Mouse (Mus musculus): ENCODE data around the gene Tmem82. TPM values are rescaled to one million over a fixed set of nuclear protein-coding genes. Genes with fewer than 3 reads are reported as not detected.
A peak's percentile ranks its signal among the peaks of the same experiment; 100 is the strongest.

Tmem82 gene
- polyA plus RNA-seq, 1 experiment from 2014 or later: 0.17 TPM

DNA sequence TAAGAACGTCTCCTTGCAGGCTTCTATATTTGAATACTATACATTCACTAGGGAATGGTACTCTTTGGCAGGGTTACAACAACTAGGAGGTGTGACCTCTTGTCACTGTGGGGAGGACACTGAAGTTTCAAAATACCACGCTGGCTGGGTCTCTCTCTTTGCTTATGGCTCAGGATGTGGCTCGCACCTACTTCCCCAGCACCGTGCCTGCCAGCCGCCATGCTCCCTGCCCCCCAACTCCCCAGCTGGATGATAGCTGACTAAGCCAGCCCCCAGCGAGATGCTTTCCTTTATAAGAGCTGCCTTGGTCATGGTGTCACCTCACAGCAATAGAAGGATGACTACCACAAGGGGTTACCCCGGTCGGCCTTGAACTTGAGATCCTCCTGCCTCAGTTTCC is 34.6 kb upstream of the Tmem82 start:
- ATAC-seq (replicated peaks): no peak
- Histone ChIP-seq H3K4me1 (peaks cover 10% of the 10 kb centered on the region), H3K4me3 (no peak overlapping the region), H3K4me2 (replicated peaks) (no peak overlapping the region), H3K27me3 (no peaks in the 10 kb centered on the region), H3K9ac (replicated peaks) (no peak overlapping the region), H3K9me3 (no peaks in the 10 kb centered on the region), H3K36me3 (peaks cover 10% of the 10 kb centered on the region; the same call in 1 of the 2 replicates), H3K27ac (replicated peaks) (no peak overlapping the region)
- 93% methylated on average over 8 of the region's 8 CpGs for WGBS

DNA sequence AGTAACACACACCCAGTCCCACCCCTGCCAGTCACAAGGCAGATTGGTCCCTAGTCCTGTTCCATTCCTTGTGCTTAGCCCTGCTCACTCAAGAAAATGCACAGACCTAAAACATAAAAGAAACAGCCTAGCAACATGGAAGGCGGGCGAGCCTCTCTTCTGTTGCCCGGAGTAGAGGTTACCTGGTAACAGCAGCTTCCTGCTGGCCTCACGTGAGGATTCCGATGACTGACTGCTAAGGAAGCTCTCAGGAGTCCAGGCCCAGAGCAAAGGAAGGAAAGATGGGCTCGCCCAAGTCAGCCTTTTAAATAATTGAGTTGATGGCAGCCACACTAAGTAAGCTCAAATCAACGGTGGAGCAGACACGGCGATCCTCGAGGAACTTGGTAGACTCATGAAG is 33.5 kb upstream of the Tmem82 start:
- no peaks in the 10 kb centered on the region for H3K27me3 ChIP-seq
- no peaks in the 10 kb centered on the region for H3K9me3 ChIP-seq
- H3K4me1 ChIP-seq: peaks cover 10% of the 10 kb centered on the region
- no peak for ATAC-seq (replicated peaks)
- 86% methylated on average over 10 of the region's 10 CpGs for WGBS
- H3K36me3 ChIP-seq: peaks cover 10% of the 10 kb centered on the region; the same call in 1 of the 2 replicates
- H3K9ac ChIP-seq (replicated peaks): no peak overlapping the region
- H3K4me2 ChIP-seq (replicated peaks): no peak overlapping the region
- no peak overlapping the region for H3K4me3 ChIP-seq
- no peak overlapping the region for H3K27ac ChIP-seq (replicated peaks)

DNA sequence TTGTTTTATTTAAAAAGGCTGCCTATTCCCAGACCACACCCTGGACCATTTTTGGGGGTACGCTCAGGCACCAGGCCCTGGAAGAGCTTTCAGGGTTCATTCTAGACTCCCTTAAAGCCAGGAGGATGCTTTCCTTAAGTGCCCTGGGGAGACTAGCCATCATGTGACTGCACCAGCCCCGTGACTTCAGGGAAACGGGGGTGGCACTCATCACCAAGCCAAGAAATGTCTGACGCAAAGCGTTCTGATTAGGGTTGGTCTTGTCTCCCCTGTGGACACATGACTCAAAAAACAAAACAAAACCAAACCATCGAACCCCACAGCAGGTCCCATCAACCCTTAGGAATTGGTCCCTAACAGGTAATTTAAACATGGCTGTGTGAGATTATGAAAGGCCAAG is 32.9 kb upstream of the Tmem82 start:
- H3K4me3 ChIP-seq: no peak overlapping the region
- H3K27me3 ChIP-seq: no peaks in the 10 kb centered on the region
- no peak overlapping the region for H3K27ac ChIP-seq (replicated peaks)
- no peak overlapping the region for H3K4me2 ChIP-seq (replicated peaks)
- 89% methylated on average over 6 of the region's 6 CpGs for WGBS
- no peaks in the 10 kb centered on the region for H3K9me3 ChIP-seq
- no peak overlapping the region for H3K9ac ChIP-seq (replicated peaks)
- peaks cover 10% of the 10 kb centered on the region; the same call in 1 of the 2 replicates for H3K36me3 ChIP-seq
- ATAC-seq (replicated peaks): no peak
- H3K4me1 ChIP-seq: peaks cover 10% of the 10 kb centered on the region

DNA sequence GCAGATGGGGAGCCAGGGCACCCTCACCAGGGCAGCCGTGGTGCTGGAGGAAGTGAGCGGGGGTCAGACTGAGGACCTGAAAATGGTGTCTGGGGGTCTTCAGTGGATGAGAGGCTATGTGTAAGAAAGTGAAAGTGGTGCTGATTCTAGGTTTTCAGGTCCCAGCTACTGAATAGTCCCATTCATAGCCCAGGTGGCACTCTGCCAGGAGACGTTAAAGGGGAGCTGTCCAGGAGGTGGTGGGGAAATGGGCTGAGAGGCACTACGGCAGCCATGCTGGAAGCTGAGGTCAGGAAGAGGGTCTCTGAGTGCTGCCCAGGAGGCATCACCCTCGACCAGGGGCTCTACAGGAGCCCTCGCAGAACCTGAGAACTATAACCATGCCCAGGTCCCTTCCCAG is 30.8 kb upstream of the Tmem82 start:
- Histone ChIP-seq H3K27ac (replicated peaks) (0 out of 2 replicates have a peak overlapping the region, but pooled peaks have one; percentile 33), H3K27me3 (no peaks in the 10 kb centered on the region), H3K36me3 (peaks cover 10% of the 10 kb centered on the region; the same call in 1 of the 2 replicates), H3K4me2 (replicated peaks) (no peak overlapping the region), H3K9me3 (no peaks in the 10 kb centered on the region), H3K9ac (replicated peaks) (no peak overlapping the region), H3K4me1 (peaks cover 12% of the 10 kb centered on the region), H3K4me3 (no peak overlapping the region)
- WGBS: 49% methylated on average over 6 of the region's 6 CpGs
- no peak for ATAC-seq (replicated peaks)

DNA sequence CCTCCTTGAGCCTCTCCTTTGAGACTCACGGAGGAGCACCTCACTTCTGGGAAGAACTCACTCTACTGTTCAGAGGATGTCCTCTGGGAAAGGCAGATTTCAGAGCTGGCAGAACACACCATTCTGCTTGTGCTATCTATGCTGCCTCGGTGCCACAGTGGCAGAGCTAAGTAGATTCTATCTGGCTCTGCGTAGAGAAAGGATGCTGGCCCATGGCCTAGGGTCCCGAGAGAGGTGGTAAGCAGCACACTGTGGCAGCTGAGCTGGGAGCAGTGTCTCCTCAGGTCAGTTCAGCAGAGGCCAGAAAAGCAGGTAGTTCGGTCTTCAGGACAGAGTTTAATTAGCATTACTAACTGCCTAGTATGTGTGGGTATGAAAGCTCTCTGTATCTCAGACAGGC is 29.8 kb upstream of the Tmem82 start:
- H3K4me1 ChIP-seq: peaks cover 22% of the 10 kb centered on the region
- no peak overlapping the region for H3K4me2 ChIP-seq (replicated peaks)
- no peaks in the 10 kb centered on the region for H3K9me3 ChIP-seq
- H3K4me3 ChIP-seq: no peak overlapping the region
- WGBS: 93% methylated on average over 5 of the region's 5 CpGs
- no peak overlapping the region for H3K9ac ChIP-seq (replicated peaks)
- no peak overlapping the region for H3K27ac ChIP-seq (replicated peaks)
- H3K27me3 ChIP-seq: no peaks in the 10 kb centered on the region
- ATAC-seq (replicated peaks): no peak
- peaks cover 4% of the 10 kb centered on the region; the same call in 1 of the 2 replicates for H3K36me3 ChIP-seq

DNA sequence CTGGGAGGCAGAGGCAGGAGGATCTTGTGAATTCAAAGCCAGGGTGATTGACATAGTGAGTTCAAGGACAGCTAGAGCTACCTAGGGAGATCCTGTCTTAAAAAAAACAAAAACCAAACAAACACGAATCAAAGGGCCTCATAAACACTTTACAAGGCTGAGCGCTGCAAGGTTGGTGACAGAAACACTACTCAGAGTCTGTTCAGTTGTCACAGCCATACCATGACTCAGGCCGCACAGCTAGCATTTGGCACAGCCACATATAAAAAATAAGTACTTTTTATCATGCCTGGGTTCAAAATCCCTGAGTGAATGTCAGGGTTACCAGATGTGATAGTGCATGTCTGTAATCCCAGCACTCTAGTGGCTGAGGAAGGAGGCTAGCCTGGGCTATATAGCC is 28.8 kb upstream of the Tmem82 start:
- peaks cover 1% of the 10 kb centered on the region; the same call in 1 of the 2 replicates for H3K36me3 ChIP-seq
- H3K4me2 ChIP-seq (replicated peaks): no peak overlapping the region
- H3K9ac ChIP-seq (replicated peaks): no peak overlapping the region
- H3K27ac ChIP-seq (replicated peaks): no peak overlapping the region
- no peak for ATAC-seq (replicated peaks)
- H3K4me1 ChIP-seq: peaks cover 25% of the 10 kb centered on the region
- 96% methylated on average over 3 of the region's 3 CpGs for WGBS
- no peaks in the 10 kb centered on the region for H3K9me3 ChIP-seq
- H3K4me3 ChIP-seq: no peak overlapping the region
- no peaks in the 10 kb centered on the region for H3K27me3 ChIP-seq

DNA sequence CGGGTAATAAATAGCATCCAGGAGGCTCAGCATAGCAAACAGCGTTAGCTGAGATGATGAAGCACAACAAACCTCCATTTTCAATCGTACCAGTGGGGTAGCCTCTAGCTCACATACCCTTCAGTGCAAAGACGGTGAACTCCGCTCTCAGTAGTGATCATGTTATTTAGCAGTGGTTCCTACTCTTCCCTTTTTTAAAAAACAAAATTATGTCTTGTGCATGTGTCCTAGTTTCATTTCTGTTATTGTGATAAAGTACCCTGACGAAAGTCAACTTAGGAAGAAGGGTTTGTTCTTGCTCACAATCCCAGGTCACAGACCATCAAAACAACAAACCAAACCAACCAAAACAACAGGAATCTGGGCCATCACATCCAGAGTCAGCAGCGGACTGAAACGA is 27.6 kb upstream of the Tmem82 start:
- 94% methylated on average over 8 of the region's 8 CpGs for WGBS
- Histone ChIP-seq H3K9ac (replicated peaks) (no peak overlapping the region), H3K9me3 (no peaks in the 10 kb centered on the region), H3K4me2 (replicated peaks) (no peak overlapping the region), H3K4me3 (no peak overlapping the region), H3K36me3 (peaks cover 9% of the 10 kb centered on the region), H3K4me1 (peaks cover 25% of the 10 kb centered on the region), H3K27ac (replicated peaks) (no peak overlapping the region), H3K27me3 (no peaks in the 10 kb centered on the region)
- no peak for ATAC-seq (replicated peaks)

DNA sequence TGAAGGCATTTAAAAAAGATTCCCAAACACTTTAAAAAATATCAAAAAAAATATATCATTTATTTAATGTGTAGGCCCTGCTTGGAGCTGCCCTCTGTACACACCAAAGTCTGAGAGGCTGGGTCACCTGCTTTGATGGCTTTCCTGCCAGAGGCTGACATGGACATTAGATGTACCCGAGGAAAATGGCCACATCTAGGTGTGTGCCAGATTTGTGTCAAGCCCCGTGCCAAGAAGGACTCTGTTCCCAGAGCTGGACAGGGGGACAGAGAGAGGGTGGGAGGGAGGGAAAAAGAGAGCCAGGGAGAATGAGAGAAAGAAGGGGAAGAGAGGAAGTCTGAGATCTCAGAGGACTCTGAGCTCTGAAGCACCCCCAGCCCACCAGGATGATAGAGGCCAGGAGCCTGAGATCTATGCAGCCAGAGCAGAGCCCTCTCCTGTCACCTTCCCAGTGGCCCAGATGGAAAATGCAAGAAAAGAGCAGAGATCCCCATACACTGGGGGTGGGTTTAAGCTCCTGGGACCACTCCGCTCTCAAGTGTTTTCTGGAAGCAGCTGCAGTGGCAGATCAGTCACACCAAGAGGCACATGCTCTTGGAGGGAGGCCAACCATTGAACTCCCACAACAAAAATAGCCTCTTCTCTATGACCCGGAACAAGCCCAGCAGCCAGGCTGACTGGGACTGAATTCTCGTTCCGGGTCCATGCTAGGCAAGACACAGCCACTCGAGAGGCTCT is 24.9 kb upstream of the Tmem82 start:
- peak overlapping the region; percentile 72 for H3K27ac ChIP-seq (replicated peaks)

DNA sequence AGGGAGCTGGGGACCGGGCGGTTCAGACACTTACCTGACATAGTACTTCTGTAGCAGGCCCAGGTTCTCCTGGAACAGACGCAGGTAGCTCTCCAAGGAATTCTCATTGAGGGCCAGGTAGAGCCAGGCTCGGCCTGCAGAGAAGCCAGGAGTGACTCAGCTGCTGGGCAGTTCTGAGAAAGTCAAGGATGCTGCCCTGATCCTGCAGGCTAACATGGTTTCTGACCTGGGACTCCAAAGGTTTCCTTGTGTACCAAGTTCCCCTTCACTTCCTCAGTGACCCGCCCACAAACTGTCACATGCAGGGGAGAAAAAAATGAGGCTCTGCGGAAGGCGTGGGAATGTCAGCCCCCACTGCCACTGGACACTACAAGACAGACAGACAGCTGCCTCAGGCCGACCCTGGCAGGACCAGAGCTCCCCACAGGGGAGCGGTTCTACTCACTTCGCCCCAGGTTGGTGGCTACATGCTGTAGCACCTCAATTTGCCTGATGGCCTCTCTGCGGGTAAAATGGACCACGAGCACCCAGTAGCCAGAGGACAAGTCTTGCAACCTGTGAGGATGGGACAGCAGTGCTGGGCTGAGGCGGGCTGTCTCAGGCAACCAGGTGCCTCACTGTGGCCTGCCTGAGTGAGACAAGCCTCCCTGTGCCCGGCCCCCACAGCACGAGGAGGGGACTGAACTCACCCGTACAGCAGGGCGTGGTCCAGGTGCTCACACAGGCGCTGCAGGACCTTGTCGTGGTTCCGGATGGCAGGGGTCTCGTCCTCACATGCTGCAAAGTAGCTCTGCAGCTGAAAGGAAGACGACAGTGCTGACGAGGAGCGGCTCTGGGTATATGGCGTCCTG is 23.8 kb upstream of the Tmem82 start:
- H3K27ac ChIP-seq (replicated peaks): no peak overlapping the region

More for the DNA sequence above, 24.9 kb upstream of the Tmem82 start:
- Histone ChIP-seq H3K9ac (replicated peaks) (0 out of 2 replicates have a peak overlapping the region, but pooled peaks have one; percentile 10), H3K36me3 (peaks cover 21% of the 10 kb centered on the region), H3K4me3 (no peak overlapping the region), H3K4me2 (replicated peaks) (no peak overlapping the region), H3K9me3 (no peaks in the 10 kb centered on the region), H3K27me3 (no peaks in the 10 kb centered on the region), H3K4me1 (peaks cover 14% of the 10 kb centered on the region)
- WGBS: 30% methylated on average over 7 of the region's 7 CpGs
- ATAC-seq (replicated peaks): peak; percentile 62

DNA sequence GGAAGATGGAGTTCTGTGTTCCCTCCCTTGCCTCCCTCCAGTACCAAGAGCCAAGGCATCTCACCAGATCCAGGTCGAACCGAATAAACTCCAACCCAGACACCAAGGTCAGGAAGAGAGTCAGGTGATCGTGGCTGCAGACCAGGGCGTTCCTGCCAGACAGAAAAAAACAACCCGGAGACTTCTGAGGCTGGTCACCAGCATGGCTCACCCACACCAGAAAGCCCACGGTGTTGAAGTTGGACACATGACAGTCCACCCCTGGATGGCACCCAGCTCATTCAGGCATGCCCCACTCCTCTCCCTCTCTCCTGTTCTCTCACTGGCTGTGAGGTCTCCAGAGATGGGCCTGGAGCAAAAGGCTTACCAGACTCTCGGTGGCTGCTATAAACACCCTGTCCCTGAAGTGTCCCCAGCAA is 22.9 kb upstream of the Tmem82 start:
- no peak for ATAC-seq (replicated peaks)
- no peak overlapping the region for H3K27ac ChIP-seq (replicated peaks)
- H3K4me3 ChIP-seq: no peak overlapping the region
- 93% methylated on average over 7 of the region's 7 CpGs for WGBS
- no peak overlapping the region for H3K4me2 ChIP-seq (replicated peaks)
- no peak overlapping the region for H3K9ac ChIP-seq (replicated peaks)
- H3K9me3 ChIP-seq: no peaks in the 10 kb centered on the region
- peaks cover 36% of the 10 kb centered on the region for H3K36me3 ChIP-seq
- H3K27me3 ChIP-seq: no peaks in the 10 kb centered on the region
- H3K4me1 ChIP-seq: peaks cover 14% of the 10 kb centered on the region

More for the DNA sequence above, 23.8 kb upstream of the Tmem82 start:
- H3K9ac ChIP-seq (replicated peaks): no peak overlapping the region
- H3K27me3 ChIP-seq: no peaks in the 10 kb centered on the region
- H3K4me3 ChIP-seq: no peak overlapping the region
- 90% methylated on average over 25 of the region's 25 CpGs for WGBS
- H3K9me3 ChIP-seq: no peaks in the 10 kb centered on the region
- peaks cover 14% of the 10 kb centered on the region for H3K4me1 ChIP-seq
- no peak for ATAC-seq (replicated peaks)
- peaks cover 28% of the 10 kb centered on the region for H3K36me3 ChIP-seq
- no peak overlapping the region for H3K4me2 ChIP-seq (replicated peaks)

DNA sequence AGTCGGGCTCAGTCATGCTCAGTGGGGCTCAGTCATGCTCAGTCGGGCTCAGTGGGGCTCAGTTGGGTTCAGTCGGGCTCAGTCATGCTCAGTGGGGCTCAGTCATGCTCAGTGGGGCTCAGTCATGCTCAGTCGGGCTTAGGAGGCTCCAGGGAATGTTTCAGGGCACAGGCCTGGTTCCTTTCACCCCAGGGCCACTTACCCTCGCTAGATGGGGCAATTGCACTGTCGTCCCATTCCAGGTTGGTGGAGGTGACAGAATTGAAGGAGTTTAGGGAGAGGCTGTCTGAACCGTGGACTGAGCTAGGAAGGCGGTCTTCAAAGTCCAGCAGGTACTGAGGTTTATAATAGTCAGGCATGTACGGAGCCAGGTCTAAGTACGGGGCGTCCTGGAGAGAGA is 21.0 kb upstream of the Tmem82 start:
- Histone ChIP-seq H3K4me3 (no peak overlapping the region), H3K4me2 (replicated peaks) (no peak overlapping the region), H3K9me3 (no peaks in the 10 kb centered on the region), H3K36me3 (peaks cover 43% of the 10 kb centered on the region), H3K27ac (replicated peaks) (no peak overlapping the region), H3K4me1 (peaks cover 14% of the 10 kb centered on the region), H3K27me3 (no peaks in the 10 kb centered on the region), H3K9ac (replicated peaks) (no peak overlapping the region)
- no peak for ATAC-seq (replicated peaks)
- WGBS: 61% methylated on average over 11 of the region's 11 CpGs

DNA sequence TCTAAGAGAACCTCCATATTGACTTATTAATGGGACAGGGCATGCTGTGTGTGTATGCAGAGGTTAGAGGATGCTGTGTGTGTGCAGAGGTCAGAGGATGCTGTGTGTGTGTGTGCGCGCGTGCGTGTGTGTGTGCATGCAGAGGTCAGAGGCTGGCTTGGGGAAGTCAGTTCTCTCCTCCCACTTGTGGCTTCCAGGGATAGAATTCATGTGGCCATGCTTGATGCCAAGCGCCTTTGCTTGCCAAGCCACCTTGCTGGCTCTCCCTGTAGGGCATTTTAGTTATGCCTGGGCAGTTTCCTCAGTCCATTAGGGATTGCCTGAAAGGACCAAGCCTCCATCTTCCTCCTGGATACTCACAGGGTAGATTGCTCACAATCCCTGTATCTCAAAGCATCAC is 18.3 kb upstream of the Tmem82 start:
- H3K4me3 ChIP-seq: no peak overlapping the region
- ATAC-seq (replicated peaks): no peak
- H3K4me1 ChIP-seq: no peaks in the 10 kb centered on the region
- H3K27me3 ChIP-seq: no peaks in the 10 kb centered on the region
- H3K27ac ChIP-seq (replicated peaks): no peak overlapping the region
- H3K36me3 ChIP-seq: peaks cover 60% of the 10 kb centered on the region
- 95% methylated on average over 5 of the region's 5 CpGs for WGBS
- H3K4me2 ChIP-seq (replicated peaks): no peak overlapping the region
- H3K9me3 ChIP-seq: no peaks in the 10 kb centered on the region
- H3K9ac ChIP-seq (replicated peaks): no peak overlapping the region
